Mouse (Mus musculus) bone marrow macrophage, adult 2 months (primary cell): Measurements from ENCODE around the gene Commd7.

ENCODE experiments used
- CTCF ChIP-seq: IDR thresholded peaks from 2 replicates; pipeline ENCODE4 v1.5.1; 2012; ENCODE audit warnings: low read depth, mild to moderate bottlenecking, low read length, moderate library complexity
- POLR2A ChIP-seq: IDR thresholded peaks from 2 replicates; pipeline ENCODE4 v1.6.1; 2012; ENCODE audit warnings: mild to moderate bottlenecking, low read depth, low read length, borderline replicate concordance

GRCm38 (mm10) chr2:153611743-153612142 lies 20.8 kb downstream of the Commd7 start:
- TF ChIP-seq POLR2A (no peak), CTCF (no peak)
